Mouse (Mus musculus): ENCODE results near the gene Proca1. TPM values are rescaled to one million over a fixed set of nuclear protein-coding genes. Genes with fewer than 3 reads are reported as not detected.

Gene Proca1
- total RNA-seq (2021): 1 to 10 TPM; 1.1 to 1.2 TPM
- long read RNA-seq, experiment 1, partial matches to known transcripts: 0 of 1 reads
- long read RNA-seq, experiment 1, other reads (novel, unspliced or antisense): 0 of 1 reads
- long read RNA-seq, experiment 2, partial matches to known transcripts: 0 of 2 reads
- long read RNA-seq, experiment 2, other reads (novel, unspliced or antisense): 2 of 2 reads

DNA sequence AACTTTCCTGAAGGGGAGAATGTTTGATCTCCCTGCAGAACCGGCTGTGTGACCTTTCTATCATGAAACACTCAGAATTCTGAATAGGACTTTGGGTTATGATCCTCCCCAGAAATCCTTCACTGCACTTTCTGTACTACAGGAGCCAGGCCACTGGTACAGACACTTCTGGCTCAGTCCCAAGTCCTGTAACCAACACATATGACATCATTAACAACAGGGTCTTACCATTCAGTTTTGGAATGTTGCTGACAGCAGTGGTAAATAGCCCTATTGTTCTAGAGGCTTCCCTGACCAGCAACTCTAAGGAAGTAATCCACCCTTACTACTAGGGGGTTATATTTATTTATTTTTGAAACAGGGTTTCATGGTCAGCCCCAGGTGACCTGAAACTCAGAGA lies at the start of gene Proca1:
Proca1 (plus strand) TSS at position 280 of the 400 bp plus-strand sequence.
- no peak for DNase-seq

GRCm38 (mm10) chr11:78143520-78143919 lies 49.7 kb upstream of the Proca1 start:
- DNase-seq: no peak

DNA sequence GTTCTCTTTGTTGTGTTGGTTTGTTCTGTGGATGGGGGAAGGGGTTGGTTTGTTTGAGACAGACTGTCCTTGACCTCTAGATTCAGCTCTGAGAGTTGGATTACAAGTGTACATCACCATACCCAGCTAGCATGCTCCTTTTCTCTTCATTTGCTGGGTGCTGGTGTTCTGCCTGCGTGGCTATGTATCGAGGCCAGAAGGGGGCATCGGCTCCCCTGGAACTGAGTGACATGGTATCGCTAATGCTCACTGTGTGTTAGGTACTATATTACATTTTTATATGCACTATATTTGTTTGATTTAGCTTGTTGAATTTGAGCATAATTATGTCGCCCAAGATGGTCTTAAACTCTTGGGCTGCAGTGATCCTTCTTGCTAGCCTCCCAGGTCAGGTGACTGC lies 47.0 kb upstream of the Proca1 start:
- no peak for DNase-seq

GRCm38 (mm10) chr11:78146707-78147543 lies 46.3 kb upstream of the Proca1 start:
- DNase-seq: no peak

DNA sequence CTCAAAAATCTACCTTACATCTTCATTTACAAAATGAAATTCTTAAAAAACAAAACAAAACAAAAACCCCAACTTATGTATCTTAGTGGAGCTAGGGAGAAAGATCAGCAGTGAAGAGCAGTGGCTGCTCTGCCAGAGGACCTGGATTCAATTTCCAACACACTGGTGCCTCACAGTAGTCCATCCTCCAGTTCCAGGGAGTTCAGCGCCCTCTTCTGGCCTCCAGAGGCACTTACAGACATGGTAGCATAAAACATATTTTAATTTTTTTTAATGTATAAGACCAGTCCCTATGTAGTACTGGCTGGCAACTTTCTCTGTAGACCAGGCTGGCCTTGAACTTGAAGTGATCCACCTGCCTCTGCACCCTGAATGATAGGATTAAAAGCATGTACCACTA lies 42.0 kb upstream of the Proca1 start:
- DNase-seq: no peak

DNA sequence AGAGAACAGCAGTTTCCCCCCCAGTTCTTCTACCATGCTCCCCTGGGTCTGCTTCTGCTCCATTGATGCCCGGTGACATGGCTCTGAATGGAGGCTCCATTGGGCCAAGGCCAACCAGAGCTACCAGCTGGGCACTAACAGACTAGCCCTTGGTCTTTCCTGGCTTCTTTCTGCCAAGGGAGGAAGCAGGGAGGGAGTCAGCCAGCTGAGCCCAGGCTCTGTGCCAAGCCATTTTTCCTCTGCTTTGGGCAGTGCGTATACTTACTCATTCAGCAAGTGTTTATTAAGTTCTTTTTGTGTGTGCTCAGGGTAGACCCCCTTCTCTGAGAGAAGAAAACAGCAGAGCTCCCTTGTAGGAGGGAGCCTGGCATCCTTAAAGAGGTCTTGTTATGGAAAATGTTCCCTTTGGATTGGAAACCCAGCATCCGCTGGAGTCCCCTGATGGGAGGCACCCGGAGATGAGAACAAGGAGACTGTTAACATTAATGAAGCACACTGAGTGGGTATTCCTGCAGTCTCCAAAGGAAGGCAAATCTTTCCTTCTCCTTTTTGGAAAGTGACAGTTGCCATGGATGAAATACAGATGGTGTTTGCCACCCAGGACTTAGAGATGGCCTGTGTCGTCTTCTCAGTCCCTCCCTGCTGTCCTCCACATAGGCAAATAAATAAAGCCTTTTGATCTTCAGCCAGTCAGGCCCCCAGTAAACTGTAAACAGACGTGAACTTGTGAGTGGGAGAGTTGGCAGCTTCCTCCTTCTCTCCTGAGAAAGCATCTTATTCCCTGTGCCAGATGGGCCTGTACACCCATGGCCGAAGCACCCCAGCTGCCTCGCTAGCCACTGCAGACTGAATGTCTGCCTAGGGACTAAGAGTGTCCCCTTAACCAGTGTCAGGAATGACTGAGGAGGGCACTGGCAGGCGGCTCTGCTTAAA lies 40.6 kb upstream of the Proca1 start:
- DNase-seq: peak; percentile 75

GRCm38 (mm10) chr11:78153778-78154177 lies 39.4 kb upstream of the Proca1 start:
- DNase-seq: no peak

DNA sequence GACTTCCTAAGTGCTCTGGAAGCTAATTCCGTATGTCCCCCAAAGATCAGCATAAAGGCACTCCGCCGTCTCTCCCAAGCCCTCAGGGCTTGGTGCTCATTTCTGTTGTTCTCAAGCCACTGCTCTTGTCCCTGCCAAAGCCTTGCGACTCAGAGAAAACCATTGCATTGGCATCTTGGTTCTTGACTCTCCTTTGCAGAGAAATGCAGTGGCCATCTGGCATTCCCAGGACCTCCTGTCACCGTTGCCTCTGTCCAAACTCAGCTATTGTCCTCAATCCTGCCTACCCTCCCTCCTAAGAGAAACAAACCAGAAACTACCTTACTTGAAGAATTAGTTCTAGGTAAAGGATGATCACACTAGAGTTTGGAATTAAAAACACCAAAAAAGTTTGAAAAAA lies 37.5 kb upstream of the Proca1 start:
- no peak for DNase-seq

GRCm38 (mm10) chr11:78156156-78156699 lies 37.0 kb upstream of the Proca1 start:
- DNase-seq: no peak

GRCm38 (mm10) chr11:78159096-78159495 lies 34.1 kb upstream of the Proca1 start:
- DNase-seq: peak; percentile 64

DNA sequence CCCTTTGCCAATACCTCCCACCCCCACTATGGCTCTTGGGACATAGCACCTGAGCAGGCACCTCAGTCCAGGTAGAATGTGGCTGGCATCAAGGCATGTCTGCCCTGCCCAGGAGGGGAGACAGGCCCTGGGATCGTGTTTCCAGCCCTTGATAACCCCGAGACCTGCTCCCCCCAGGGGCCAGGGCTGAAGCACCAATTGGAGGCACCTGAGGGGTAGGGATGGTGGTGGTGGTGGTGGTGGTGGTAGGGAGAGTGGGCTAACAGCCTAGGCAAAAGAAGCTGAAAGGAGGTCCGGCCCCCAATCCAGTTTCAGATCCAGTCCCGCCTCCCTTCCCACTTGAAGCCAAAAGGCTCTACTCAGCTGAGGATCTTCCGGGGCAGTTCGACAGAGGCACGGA lies 33.6 kb upstream of the Proca1 start:
- no peak for DNase-seq

DNA sequence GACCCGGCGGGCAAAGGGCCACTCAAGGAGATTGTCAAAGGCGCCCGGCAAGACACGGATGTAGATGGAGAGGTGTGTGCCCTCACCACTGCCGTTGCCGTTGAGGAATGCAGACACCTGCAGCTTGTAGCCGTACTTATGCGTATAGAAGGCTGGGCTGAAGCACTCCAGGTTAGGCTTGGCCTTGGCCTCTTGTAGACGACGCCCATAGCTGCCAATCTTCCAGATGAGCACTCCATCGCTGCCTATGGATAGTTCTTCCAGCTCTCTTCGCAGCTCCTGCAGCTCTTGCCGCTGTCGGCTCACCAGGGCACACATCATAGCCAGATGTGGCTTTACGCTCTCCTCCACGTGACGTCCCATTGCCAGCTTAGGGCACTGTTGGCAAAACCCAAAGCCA lies 33.0 kb upstream of the Proca1 start:
- DNase-seq: no peak

- no peak for DNase-seq
Measured at GRCm38 (mm10) chr11:78160675-78161074, 32.5 kb upstream of the Proca1 start.

DNA sequence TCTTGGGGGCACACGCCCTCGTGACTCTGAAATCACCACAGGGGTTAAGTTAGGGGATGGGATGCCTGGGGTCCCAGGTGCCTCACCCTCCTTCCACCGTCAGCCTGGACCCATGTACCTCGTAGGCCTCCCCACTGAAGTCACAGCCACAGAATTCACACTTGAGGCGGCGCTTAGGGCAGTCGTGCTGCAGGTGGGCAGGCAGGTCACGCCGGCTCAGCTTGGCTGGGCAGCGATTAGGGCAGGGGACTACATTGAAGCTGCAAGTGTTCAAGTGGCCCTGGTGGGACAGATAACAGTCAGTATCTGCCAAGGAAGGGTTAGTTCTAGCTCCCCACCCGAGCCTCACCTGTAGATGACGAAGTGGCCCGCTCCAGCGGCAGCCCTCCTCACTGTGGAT lies 32.0 kb upstream of the Proca1 start:
- no peak for DNase-seq

GRCm38 (mm10) chr11:78161968-78162367 lies 31.2 kb upstream of the Proca1 start:
- no peak for DNase-seq

GRCm38 (mm10) chr11:78162504-78162903 lies 30.7 kb upstream of the Proca1 start:
- DNase-seq: peak; percentile 77

DNA sequence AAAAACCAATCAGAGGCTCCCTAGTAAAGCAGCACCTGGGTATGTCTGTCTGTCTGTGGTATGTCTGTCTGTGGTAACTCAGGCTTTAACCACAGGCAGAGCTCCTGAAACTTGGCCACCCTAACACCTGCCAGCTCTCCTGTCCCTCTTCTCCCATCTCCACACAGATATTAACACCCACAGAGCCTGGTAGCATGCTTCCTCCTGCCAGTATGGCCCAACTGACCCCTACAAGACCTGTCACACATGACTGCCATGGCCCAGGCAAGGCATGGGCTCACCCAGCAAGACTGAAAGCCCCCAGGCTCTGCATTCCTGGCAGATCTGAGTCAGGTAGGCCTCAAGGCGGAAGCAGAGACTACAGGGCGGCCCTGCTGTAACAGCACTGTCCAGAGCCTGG lies 30.1 kb upstream of the Proca1 start:
- no peak for DNase-seq

GRCm38 (mm10) chr11:78163681-78164603 lies 29.2 kb upstream of the Proca1 start:
- DNase-seq: peak; percentile 67

DNA sequence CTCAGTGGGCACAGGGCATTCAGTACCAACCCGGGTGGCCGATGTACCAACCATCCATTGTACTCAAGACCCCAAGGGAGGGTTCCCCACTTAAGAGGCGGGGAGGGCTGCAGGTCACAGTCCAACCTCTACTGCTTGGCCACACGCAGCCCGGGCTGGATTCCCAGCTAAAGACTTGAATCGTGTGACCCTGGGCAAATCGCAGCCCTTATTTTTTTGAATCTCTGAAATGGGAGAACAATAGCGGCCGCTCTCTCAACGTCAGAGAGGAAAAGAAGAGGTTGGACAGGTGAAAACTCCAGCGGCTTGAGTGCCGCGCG lies 28.6 kb upstream of the Proca1 start:
- DNase-seq: no peak

- peak; percentile 85 for DNase-seq
Measured at GRCm38 (mm10) chr11:78164924-78165760, 28.1 kb upstream of the Proca1 start, which contains the start of gene Traf4. Traf4 (minus strand) TSS chr11:78165589.

- DNase-seq: peak; percentile 65
Measured at GRCm38 (mm10) chr11:78165761-78166109, 27.5 kb upstream of the Proca1 start.

All from gastrocnemius, postnatal 10 days (tissue).